Mouse (Mus musculus) cortical plate, adult 2 months (tissue): ENCODE measurements around the gene Ripor2.

Experiments
- CTCF ChIP-seq: fragments of 200-500 bp; IDR thresholded peaks from 2 replicates; pipeline ENCODE4 v1.5.1; 2011; ENCODE audit warnings: mild to moderate bottlenecking, control low read depth, low read length; ENCODE audit not compliant: insufficient read depth; ENCODE audit errors: extremely low read depth
- POLR2A ChIP-seq: fragments of 200-500 bp; IDR thresholded peaks from 2 replicates; pipeline ENCODE4 v1.6.1; 2011; ENCODE audit warnings: mild to moderate bottlenecking, low read length, control low read depth; ENCODE audit not compliant: insufficient read depth; ENCODE audit errors: extremely low read depth

- no peak for TF ChIP-seq POLR2A
- TF ChIP-seq CTCF: no peak
These were observed 31.0 kb downstream of the Ripor2 start for GRCm38 (mm10) chr13:24613031-24613430.
